Mouse (Mus musculus) testis, postnatal 14 days (tissue): ENCODE results near the gene Plekhh1.
A peak's percentile ranks its signal among the peaks of the same experiment; 100 is the strongest.

ENCODE experiments used
- DNase-seq: peaks from one replicate; pipeline ENCODE4 v3.0.0; 2021; ENCODE audit warnings: low spot score

Plekhh1 gene

GRCm38 (mm10) chr12:79072576-79072975 lies 43.6 kb downstream of the Plekhh1 start:
- no peak for DNase-seq

GRCm38 (mm10) chr12:79073362-79073761 lies 44.4 kb downstream of the Plekhh1 start:
- no peak for DNase-seq

GRCm38 (mm10) chr12:79089182-79089812 lies 60.3 kb downstream of the Plekhh1 start, which contains the start of gene Pigh:
Pigh (minus strand) TSS chr12:79089651.
- peak; percentile 91 for DNase-seq

- no peak for DNase-seq
Observed at GRCm38 (mm10) chr12:79092569-79092968, 63.6 kb downstream of the Plekhh1 start.

- no peak for DNase-seq
Observed at GRCm38 (mm10) chr12:79097106-79097752, 68.3 kb downstream of the Plekhh1 start.

GRCm38 (mm10) chr12:79103773-79104172 lies 74.8 kb downstream of the Plekhh1 start:
- peak; percentile 20 for DNase-seq

GRCm38 (mm10) chr12:79104544-79104943 lies 75.6 kb downstream of the Plekhh1 start:
- DNase-seq, result no peak

GRCm38 (mm10) chr12:79105312-79105711 lies 76.3 kb downstream of the Plekhh1 start:
- no peak for DNase-seq

GRCm38 (mm10) chr12:79118991-79119390 lies 90.0 kb downstream of the Plekhh1 start:
- DNase-seq, result no peak

- no peak for DNase-seq
Observed at GRCm38 (mm10) chr12:79122820-79123219, 93.9 kb downstream of the Plekhh1 start.

- DNase-seq, result peak; percentile 70
Observed at GRCm38 (mm10) chr12:79130299-79131177, 101.6 kb downstream of the Plekhh1 start, which contains the start of gene Arg2. Arg2 (plus strand) TSS chr12:79130777.
